Mouse (Mus musculus) MEL (cell line): ENCODE measurements around the gene Serpina3b. TPM values are rescaled to one million over a fixed set of nuclear protein-coding genes. Genes with fewer than 3 reads are reported as not detected.

Source experiments
- DNase-seq: peaks from one replicate; pipeline ENCODE4 v3.0.0; 2011; ENCODE audit warnings: low read depth, low spot score
- H3K27ac ChIP-seq: 2 replicates; pipeline ENCODE4 v1.5.1; 2012; ENCODE audit warnings: low read depth, mild to moderate bottlenecking, control low read depth, low read length, moderate library complexity; ENCODE audit not compliant: control insufficient read depth
- H3K27me3 ChIP-seq, 2 experiments: fragments of 150-350 bp in 1 of 2; sonication (generic) in 1 of 2; 2 replicates each; pipeline ENCODE4 v1.6.1; 2012; ENCODE audit warnings: low read length in 2 of 2, mild to moderate bottlenecking in 2 of 2, improper control_type of control experiment in 1 of 2, moderate library complexity in 1 of 2; ENCODE audit not compliant: insufficient read depth in 2 of 2, control insufficient read depth in 1 of 2
- H3K36me3 ChIP-seq, 2 experiments: 2 replicates each; pipeline ENCODE4 v1.6.1; 2012 to 2014; ENCODE audit warnings: low read length in 2 of 2, improper control_type of control experiment in 1 of 2, inconsistent platforms in 1 of 2, mild to moderate bottlenecking in 1 of 2; ENCODE audit not compliant: insufficient read depth in 2 of 2, control insufficient read depth in 1 of 2
- H3K4me1 ChIP-seq, 2 experiments: fragments of 150-350 bp in 1 of 2; sonication (generic) in 1 of 2; 2 replicates each; pipeline ENCODE4 v1.6.1; 2012; ENCODE audit warnings: low read length in 2 of 2, improper control_type of control experiment in 1 of 2, mild to moderate bottlenecking in 1 of 2; ENCODE audit not compliant: insufficient read depth in 2 of 2, control insufficient read depth in 1 of 2
- H3K4me3 ChIP-seq, 2 experiments: fragments of 150-350 bp in 1 of 2; sonication (generic) in 1 of 2; 2 replicates each; pipeline ENCODE4 v1.5.1; 2012; ENCODE audit warnings: low read depth in 2 of 2, low read length in 2 of 2, mild to moderate bottlenecking in 2 of 2, moderate library complexity in 2 of 2, control low read depth in 1 of 2, improper control_type of control experiment in 1 of 2; ENCODE audit not compliant: control insufficient read depth in 1 of 2, insufficient read depth in 1 of 2
- H3K79me2 ChIP-seq: 2 replicates; pipeline ENCODE4 v1.6.1; 2012; ENCODE audit warnings: mild to moderate bottlenecking, low read length, moderate library complexity; ENCODE audit not compliant: control insufficient read depth, poor library complexity, insufficient read depth
- H3K9ac ChIP-seq: 2 replicates; pipeline ENCODE4 v1.6.1; 2012; ENCODE audit warnings: low read depth, mild to moderate bottlenecking, control low read depth, low read length, moderate library complexity; ENCODE audit not compliant: control insufficient read depth, poor library complexity, severe bottlenecking
- H3K9me3 ChIP-seq: fragments of 150-350 bp; sonication (generic); replicated peaks from 2 replicates; pipeline ENCODE4 v1.6.1; 2012; ENCODE audit warnings: mild to moderate bottlenecking, low read length, improper control_type of control experiment, moderate library complexity; ENCODE audit not compliant: insufficient read depth
- CTCF ChIP-seq, 3 experiments: IDR thresholded peaks in 2 of 3; conservative IDR thresholded peaks in 1 of 3; 2 replicates each; pipeline ENCODE4 v1.5.1; 2011 to 2012; ENCODE audit warnings: low read length in 3 of 3, low read depth in 2 of 3, mild to moderate bottlenecking in 2 of 3, improper control_type of control experiment in 1 of 3, inconsistent platforms in 1 of 3, mixed read lengths in 1 of 3, moderate library complexity in 1 of 3; ENCODE audit not compliant: control insufficient read depth in 1 of 3, insufficient read depth in 1 of 3, poor library complexity in 1 of 3, severe bottlenecking in 1 of 3
- E2F4 ChIP-seq: IDR thresholded peaks from 2 replicates; pipeline ENCODE4 v1.6.1; 2011; ENCODE audit warnings: low read depth, low read length, improper control_type of control experiment, borderline replicate concordance
- ELF1 ChIP-seq: IDR thresholded peaks from 2 replicates; pipeline ENCODE4 v1.6.1; 2014; ENCODE audit warnings: low read depth, mild to moderate bottlenecking, inconsistent platforms, low read length, improper control_type of control experiment, moderate library complexity
- EP300 ChIP-seq, 2 experiments: IDR thresholded peaks; 2 replicates each; pipeline ENCODE4 v1.6.1; 2011; ENCODE audit warnings: improper control_type of control experiment in 2 of 2, low read length in 2 of 2, low read depth in 1 of 2, mild to moderate bottlenecking in 1 of 2
- ETS1 ChIP-seq: IDR thresholded peaks from 2 replicates; pipeline ENCODE4 v1.6.1; 2012; ENCODE audit warnings: low read depth, mild to moderate bottlenecking, inconsistent platforms, low read length, improper control_type of control experiment, moderate library complexity
- GABPA ChIP-seq: IDR thresholded peaks from 2 replicates; pipeline ENCODE4 v1.6.1; 2012; ENCODE audit warnings: low read depth, mild to moderate bottlenecking, inconsistent platforms, low read length, improper control_type of control experiment, moderate library complexity
- JUND ChIP-seq: IDR thresholded peaks from 2 replicates; pipeline ENCODE4 v1.6.1; 2011; ENCODE audit warnings: low read depth, mild to moderate bottlenecking, improper control_type of control experiment, low read length
- KAT2A ChIP-seq: conservative IDR thresholded peaks from 2 replicates; pipeline ENCODE4 v1.6.1; 2012; ENCODE audit warnings: low read depth, low read length, improper control_type of control experiment, inconsistent platforms
- MAX ChIP-seq: IDR thresholded peaks from 2 replicates; pipeline ENCODE4 v1.6.1; 2011; ENCODE audit warnings: low read length, improper control_type of control experiment
- MAZ ChIP-seq: IDR thresholded peaks from 2 replicates; pipeline ENCODE4 v1.6.1; 2012; ENCODE audit warnings: low read depth, mild to moderate bottlenecking, inconsistent platforms, low read length, improper control_type of control experiment
- MXI1 ChIP-seq: IDR thresholded peaks from 2 replicates; pipeline ENCODE4 v1.6.1; 2011; ENCODE audit warnings: mild to moderate bottlenecking, low read depth, low read length, improper control_type of control experiment
- MYC ChIP-seq: IDR thresholded peaks from 2 replicates; pipeline ENCODE4 v1.6.1; 2011; ENCODE audit warnings: low read depth, mild to moderate bottlenecking, low read length, improper control_type of control experiment, moderate library complexity
- POLR2A ChIP-seq, 2 experiments: IDR thresholded peaks; 2 replicates each; pipeline ENCODE4 v1.6.1; 2011 to 2012; ENCODE audit warnings: low read length in 2 of 2, mild to moderate bottlenecking in 2 of 2, control low read depth in 1 of 2, improper control_type of control experiment in 1 of 2, low read depth in 1 of 2, moderate library complexity in 1 of 2; ENCODE audit not compliant: control insufficient read depth in 1 of 2, insufficient read depth in 1 of 2, poor library complexity in 1 of 2
- RAD21 ChIP-seq: IDR thresholded peaks from 2 replicates; pipeline ENCODE4 v1.6.1; 2011; ENCODE audit warnings: mild to moderate bottlenecking, low read depth, low read length, improper control_type of control experiment
- SMC3 ChIP-seq: IDR thresholded peaks from 2 replicates; pipeline ENCODE4 v1.6.1; 2011; ENCODE audit warnings: low read depth, low read length, improper control_type of control experiment
- TAL1 ChIP-seq: IDR thresholded peaks from 2 replicates; pipeline ENCODE4 v1.6.1; 2012; ENCODE audit warnings: mild to moderate bottlenecking, inconsistent platforms, low read length, moderate library complexity, mixed read lengths
- ZKSCAN1 ChIP-seq: IDR thresholded peaks from 2 replicates; pipeline ENCODE4 v1.6.1; 2012; ENCODE audit warnings: low read depth, mild to moderate bottlenecking, inconsistent platforms, low read length, improper control_type of control experiment, moderate library complexity
- ZNF384 ChIP-seq: IDR thresholded peaks from 2 replicates; pipeline ENCODE4 v1.6.1; 2012; ENCODE audit warnings: low read depth, mild to moderate bottlenecking, inconsistent platforms, low read length, improper control_type of control experiment
- polyA plus RNA-seq, 2 experiments: library from polyadenylated mRNA; stranded (reverse) in 1 of 2; unstranded in 1 of 2; fragments of >175 nt in 1 of 2; fragments of >200 nt in 1 of 2; gene quantifications; 2 replicates each; pipeline versions ENCODE4 v1.2.1 to v1.2.4; 2012; ENCODE audit warnings: low replicate concordance in 2 of 2, low read depth in 1 of 2; ENCODE audit not compliant: insufficient read length in 2 of 2, insufficient read depth in 1 of 2, missing spikeins in 1 of 2
- total RNA-seq: library from RNA; depleted of rRNA; stranded (reverse); fragments of 300-350 nt; gene quantifications from 2 replicates; pipeline ENCODE4 v1.2.3, GENCODE M21; 2012

Gene Serpina3b
- total and polyA plus RNA-seq, 3 experiments: not detected

- no peak for DNase-seq
- no peaks in the 10 kb centered on the region for H3K9me3 ChIP-seq
Observed at GRCm38 (mm10) chr12:104151989-104152388, 24.2 kb downstream of the Serpina3b start.

GRCm38 (mm10) chr12:104153041-104153645 is 25.3 kb downstream of the Serpina3b start:
- Histone ChIP-seq H3K27ac (no peak overlapping the region), H3K4me3 (no peak overlapping the region), H3K36me3 (no peaks in the 10 kb centered on the region), H3K4me1 (no peaks in the 10 kb centered on the region), H3K27me3 (no peaks in the 10 kb centered on the region), H3K9me3 (no peaks in the 10 kb centered on the region), H3K9ac (no peak overlapping the region), H3K79me2 (no peaks in the 10 kb centered on the region)
- TF ChIP-seq GABPA: no peak
- TF ChIP-seq EP300 (IDR thresholded peaks at IDR 0.05; ENCODE audit: low read depth in 1 of 2, low read length in 2 of 2): no peak
- TF ChIP-seq KAT2A: no peak
- no peak for TF ChIP-seq MXI1
- no peak for TF ChIP-seq ZNF384
- no peak for TF ChIP-seq MYC
- no peak for TF ChIP-seq MAX
- no peak for TF ChIP-seq ELF1
- no peak for TF ChIP-seq ETS1
- no peak for TF ChIP-seq E2F4
- TF ChIP-seq CTCF (IDR thresholded peaks at IDR 0.05 in 2 of 3, conservative IDR thresholded peaks at IDR 0.05 in 1 of 3; ENCODE audit: control insufficient read depth in 1 of 3, insufficient read depth in 1 of 3, low read depth in 2 of 3, low read length in 3 of 3, poor library complexity in 1 of 3, severe bottlenecking in 1 of 3): no peak
- TF ChIP-seq JUND: no peak
- TF ChIP-seq POLR2A (IDR thresholded peaks at IDR 0.05; ENCODE audit: control insufficient read depth in 1 of 2, insufficient read depth in 1 of 2, low read depth in 1 of 2, low read length in 2 of 2, poor library complexity in 1 of 2): no peak
- TF ChIP-seq SMC3: no peak
- no peak for DNase-seq

More at GRCm38 (mm10) chr12:104151989-104152388, 24.2 kb downstream of the Serpina3b start:
- Histone ChIP-seq H3K27me3 (no peaks in the 10 kb centered on the region), H3K4me3 (no peak overlapping the region), H3K27ac (no peak overlapping the region), H3K4me1 (no peaks in the 10 kb centered on the region), H3K36me3 (no peaks in the 10 kb centered on the region), H3K9ac (no peak overlapping the region), H3K79me2 (no peaks in the 10 kb centered on the region)
- TF ChIP-seq MAZ (no peak), MXI1 (no peak), MYC (no peak), TAL1 (no peak), ZKSCAN1 (no peak), RAD21 (no peak), EP300 (IDR thresholded peaks at IDR 0.05; ENCODE audit: low read depth in 1 of 2, low read length in 2 of 2) (no peak)
